Mouse (Mus musculus): ENCODE data around the gene Serpine2. TPM values are rescaled to one million over a fixed set of nuclear protein-coding genes. Genes with fewer than 3 reads are reported as not detected.

Gene Serpine2
- polyA plus RNA-seq, 1 experiment from 2014 or later: 82.0 TPM

GRCm38 (mm10) chr1:79858389-79858994 is 2.5 kb downstream of the Serpine2 start:
- H3K27me3 ChIP-seq (replicated peaks; ENCODE audit: control insufficient read depth, insufficient read depth, low read length): peaks cover 30% of the 10 kb centered on the region
- H3K4me1 ChIP-seq (replicated peaks; ENCODE audit: control insufficient read depth, insufficient read depth, low read length): peaks cover 19% of the 10 kb centered on the region
- H3K9me3 ChIP-seq (ENCODE audit: control insufficient read depth, low read length): no peaks in the 10 kb centered on the region
- H3K27ac ChIP-seq (ENCODE audit: low read length): no peak overlapping the region
- peak; percentile 81 for ATAC-seq
- peak overlapping the region; percentile 60 for H3K4me3 ChIP-seq (replicated peaks; ENCODE audit: low read length)
- H3K4me2 ChIP-seq (ENCODE audit: low read length): peak overlapping the region; percentile 57
- H3K36me3 ChIP-seq (ENCODE audit: control insufficient read depth, insufficient read depth): no peaks in the 10 kb centered on the region
- WGBS: under 1% methylated on average over 52 of the region's 76 CpGs
- peak overlapping the region; percentile 56 for H3K9ac ChIP-seq (replicated peaks; ENCODE audit: low read depth, low read length)

- Histone ChIP-seq H3K27me3 (replicated peaks; ENCODE audit: control insufficient read depth, insufficient read depth, low read length) (peaks cover 26% of the 10 kb centered on the region), H3K27ac (ENCODE audit: low read length) (no peak overlapping the region), H3K4me2 (ENCODE audit: low read length) (peak overlapping the region; percentile 57), H3K4me3 (replicated peaks; ENCODE audit: low read length) (peak overlapping the region; percentile 60), H3K4me1 (replicated peaks; ENCODE audit: control insufficient read depth, insufficient read depth, low read length) (peaks cover 19% of the 10 kb centered on the region), H3K9me3 (ENCODE audit: control insufficient read depth, low read length) (no peaks in the 10 kb centered on the region), H3K36me3 (ENCODE audit: control insufficient read depth, insufficient read depth) (no peaks in the 10 kb centered on the region), H3K9ac (replicated peaks; ENCODE audit: low read depth, low read length) (peak overlapping the region; percentile 56)
- ATAC-seq: no peak; the same call in 1 of the 2 replicates
- 3% methylated on average over 32 of the region's 32 CpGs for WGBS
These were observed 3.1 kb downstream of the Serpine2 start for GRCm38 (mm10) chr1:79857681-79858388.

- Histone ChIP-seq H3K4me1 (replicated peaks; ENCODE audit: control insufficient read depth, insufficient read depth, low read length) (peaks cover 19% of the 10 kb centered on the region), H3K36me3 (ENCODE audit: control insufficient read depth, insufficient read depth) (no peaks in the 10 kb centered on the region), H3K9me3 (ENCODE audit: control insufficient read depth, low read length) (no peaks in the 10 kb centered on the region), H3K9ac (replicated peaks; ENCODE audit: low read depth, low read length) (no peak overlapping the region), H3K27me3 (replicated peaks; ENCODE audit: control insufficient read depth, insufficient read depth, low read length) (peaks cover 24% of the 10 kb centered on the region), H3K27ac (ENCODE audit: low read length) (no peak overlapping the region), H3K4me3 (replicated peaks; ENCODE audit: low read length) (no peak overlapping the region), H3K4me2 (ENCODE audit: low read length) (no peak overlapping the region)
- WGBS: 47% methylated on average over 4 of the region's 4 CpGs
- ATAC-seq: no peak
These were observed 4.2 kb downstream of the Serpine2 start for GRCm38 (mm10) chr1:79856756-79857155.

- Histone ChIP-seq H3K9ac (replicated peaks; ENCODE audit: low read depth, low read length) (no peak overlapping the region), H3K27me3 (replicated peaks; ENCODE audit: control insufficient read depth, insufficient read depth, low read length) (peaks cover 8% of the 10 kb centered on the region; the same call in 1 of the 2 replicates), H3K4me3 (replicated peaks; ENCODE audit: low read length) (no peak overlapping the region), H3K9me3 (ENCODE audit: control insufficient read depth, low read length) (no peaks in the 10 kb centered on the region), H3K27ac (ENCODE audit: low read length) (no peak overlapping the region), H3K4me2 (ENCODE audit: low read length) (no peak overlapping the region), H3K36me3 (ENCODE audit: control insufficient read depth, insufficient read depth) (no peaks in the 10 kb centered on the region), H3K4me1 (replicated peaks; ENCODE audit: control insufficient read depth, insufficient read depth, low read length) (peaks cover 3% of the 10 kb centered on the region)
- no peak for ATAC-seq
- 91% methylated on average over 3 of the region's 3 CpGs for WGBS
These were observed 7.5 kb downstream of the Serpine2 start for GRCm38 (mm10) chr1:79853527-79853926.

GRCm38 (mm10) chr1:79850341-79850740 is 10.6 kb downstream of the Serpine2 start:
- no peaks in the 10 kb centered on the region for H3K9me3 ChIP-seq (ENCODE audit: control insufficient read depth, low read length)
- 87% methylated on average over 10 of the region's 10 CpGs for WGBS
- H3K9ac ChIP-seq (replicated peaks; ENCODE audit: low read depth, low read length): no peak overlapping the region
- no peak overlapping the region for H3K27ac ChIP-seq (ENCODE audit: low read length)
- H3K36me3 ChIP-seq (ENCODE audit: control insufficient read depth, insufficient read depth): no peaks in the 10 kb centered on the region
- no peaks in the 10 kb centered on the region for H3K4me1 ChIP-seq (replicated peaks; ENCODE audit: control insufficient read depth, insufficient read depth, low read length)
- H3K4me3 ChIP-seq (replicated peaks; ENCODE audit: low read length): no peak overlapping the region
- no peaks in the 10 kb centered on the region for H3K27me3 ChIP-seq (replicated peaks; ENCODE audit: control insufficient read depth, insufficient read depth, low read length)
- no peak for ATAC-seq
- H3K4me2 ChIP-seq (ENCODE audit: low read length): no peak overlapping the region

GRCm38 (mm10) chr1:79848663-79849062 is 12.3 kb downstream of the Serpine2 start:
- 85% methylated on average over 3 of the region's 3 CpGs for WGBS
- Histone ChIP-seq H3K4me2 (ENCODE audit: low read length) (no peak overlapping the region), H3K9me3 (ENCODE audit: control insufficient read depth, low read length) (no peaks in the 10 kb centered on the region), H3K27ac (ENCODE audit: low read length) (no peak overlapping the region), H3K4me1 (replicated peaks; ENCODE audit: control insufficient read depth, insufficient read depth, low read length) (no peaks in the 10 kb centered on the region), H3K9ac (replicated peaks; ENCODE audit: low read depth, low read length) (no peak overlapping the region), H3K4me3 (replicated peaks; ENCODE audit: low read length) (no peak overlapping the region), H3K27me3 (replicated peaks; ENCODE audit: control insufficient read depth, insufficient read depth, low read length) (no peaks in the 10 kb centered on the region), H3K36me3 (ENCODE audit: control insufficient read depth, insufficient read depth) (no peaks in the 10 kb centered on the region)
- no peak for ATAC-seq

- H3K27me3 ChIP-seq (replicated peaks; ENCODE audit: control insufficient read depth, insufficient read depth, low read length): no peaks in the 10 kb centered on the region
- ATAC-seq: no peak
- 86% methylated on average over 2 of the region's 2 CpGs for WGBS
- H3K9ac ChIP-seq (replicated peaks; ENCODE audit: low read depth, low read length): no peak overlapping the region
- H3K4me1 ChIP-seq (replicated peaks; ENCODE audit: control insufficient read depth, insufficient read depth, low read length): no peaks in the 10 kb centered on the region
- no peak overlapping the region for H3K4me3 ChIP-seq (replicated peaks; ENCODE audit: low read length)
- no peaks in the 10 kb centered on the region for H3K9me3 ChIP-seq (ENCODE audit: control insufficient read depth, low read length)
- H3K27ac ChIP-seq (ENCODE audit: low read length): no peak overlapping the region
- no peak overlapping the region for H3K4me2 ChIP-seq (ENCODE audit: low read length)
- H3K36me3 ChIP-seq (ENCODE audit: control insufficient read depth, insufficient read depth): no peaks in the 10 kb centered on the region
These were observed 14.1 kb downstream of the Serpine2 start for GRCm38 (mm10) chr1:79846891-79847290.

- peak; percentile 91 for ATAC-seq
- H3K4me2 ChIP-seq (ENCODE audit: low read length): no peak overlapping the region
- WGBS: 30% methylated on average over 16 of the region's 16 CpGs
These were observed 28.1 kb downstream of the Serpine2 start for GRCm38 (mm10) chr1:79832719-79833404.

GRCm38 (mm10) chr1:79823951-79824633 is 36.9 kb downstream of the Serpine2 start:
- Histone ChIP-seq H3K27ac (ENCODE audit: low read length) (no peak overlapping the region), H3K27me3 (replicated peaks; ENCODE audit: control insufficient read depth, insufficient read depth, low read length) (no peaks in the 10 kb centered on the region)
- 68% methylated on average over 14 of the region's 14 CpGs for WGBS

More at GRCm38 (mm10) chr1:79832719-79833404, 28.1 kb downstream of the Serpine2 start:
- peaks cover 3% of the 10 kb centered on the region for H3K4me1 ChIP-seq (replicated peaks; ENCODE audit: control insufficient read depth, insufficient read depth, low read length)
- H3K27ac ChIP-seq (ENCODE audit: low read length): no peak overlapping the region
- no peak overlapping the region for H3K9ac ChIP-seq (replicated peaks; ENCODE audit: low read depth, low read length)
- no peaks in the 10 kb centered on the region for H3K27me3 ChIP-seq (replicated peaks; ENCODE audit: control insufficient read depth, insufficient read depth, low read length)
- no peaks in the 10 kb centered on the region for H3K36me3 ChIP-seq (ENCODE audit: control insufficient read depth, insufficient read depth)
- no peaks in the 10 kb centered on the region for H3K9me3 ChIP-seq (ENCODE audit: control insufficient read depth, low read length)
- no peak overlapping the region for H3K4me3 ChIP-seq (replicated peaks; ENCODE audit: low read length)

More at GRCm38 (mm10) chr1:79823951-79824633, 36.9 kb downstream of the Serpine2 start:
- H3K4me2 ChIP-seq (ENCODE audit: low read length): no peak overlapping the region
- H3K4me3 ChIP-seq (replicated peaks; ENCODE audit: low read length): no peak overlapping the region
- no peak overlapping the region for H3K9ac ChIP-seq (replicated peaks; ENCODE audit: low read depth, low read length)
- H3K36me3 ChIP-seq (ENCODE audit: control insufficient read depth, insufficient read depth): no peaks in the 10 kb centered on the region
- peaks cover 7% of the 10 kb centered on the region for H3K4me1 ChIP-seq (replicated peaks; ENCODE audit: control insufficient read depth, insufficient read depth, low read length)
- no peaks in the 10 kb centered on the region for H3K9me3 ChIP-seq (ENCODE audit: control insufficient read depth, low read length)
- ATAC-seq: peak; percentile 18; the same call in 1 of the 2 replicates
